Mouse (Mus musculus) cerebellum, adult 2 months (tissue): ENCODE results near the gene C1rb.
"Not testable (repeated sequence)": the region's sequence is repeated elsewhere in the genome, so short reads cannot be mapped to it uniquely, and the experiment has no call there.

Experiments
- CTCF ChIP-seq: fragments of 200-500 bp; IDR thresholded peaks from 2 replicates; pipeline ENCODE4 v1.5.1; 2011; ENCODE audit warnings: low read depth, mild to moderate bottlenecking, control low read depth, low read length, moderate library complexity, borderline replicate concordance; ENCODE audit not compliant: insufficient read depth
- POLR2A ChIP-seq: fragments of 200-500 bp; IDR thresholded peaks from 2 replicates; pipeline ENCODE4 v1.6.1; 2011; ENCODE audit warnings: low read length, control low read depth, borderline replicate concordance; ENCODE audit not compliant: insufficient read depth

GRCm38 (mm10) chr6:124522082-124522481, 48.0 kb upstream of the C1rb start:
- TF ChIP-seq POLR2A, CTCF: not testable (repeated sequence)
